ENCODE assay signal across 15 mouse cellular contexts in the genomic region with DNA sequence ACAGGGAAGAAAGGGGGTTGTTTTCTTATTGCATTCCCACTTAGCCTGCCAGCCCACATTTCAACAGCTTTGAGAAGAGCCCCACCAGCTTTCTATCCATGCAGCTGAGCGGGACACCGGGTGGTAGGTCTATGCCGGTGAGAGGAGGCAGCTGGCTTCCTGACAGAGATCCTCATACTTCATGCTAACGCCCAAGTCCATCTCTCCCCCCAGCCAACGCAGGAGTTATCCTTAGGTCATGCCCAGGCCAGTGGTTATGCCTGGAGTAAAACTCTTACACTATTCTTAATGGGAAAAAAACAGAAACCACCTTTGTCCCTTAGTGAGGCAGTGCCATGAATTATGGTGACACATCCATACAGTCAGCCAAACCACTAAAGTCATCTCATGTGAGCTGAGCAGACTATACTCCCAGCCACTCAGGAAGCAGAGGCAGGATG.
A peak's percentile ranks its signal among the peaks of the same experiment; 100 is the strongest.
DNase-seq lines count a peak whose midpoint lies in the region; TF ChIP-seq lines count a peak whose summit lies in the region.
"Had no signal": no experiment of that assay in that cellular context is flagged by ENCODE, and none has a peak within 500 bp of the region (broad histone marks: within the 10 kb centered on the region; RNA-seq: fewer than 3 reads in every experiment).

No protein-coding gene starts in this region.

- no peak overlapping the region for H3K27ac ChIP-seq in layer of hippocampus, adult 2 months
- H3K27ac ChIP-seq: hindbrain, postnatal 0 days; neural tube, embryonic 13.5 days had no signal

- no peak overlapping the region for H3K4me3 ChIP-seq in layer of hippocampus, adult 2 months
- H3K4me3 ChIP-seq: neural tube, embryonic 13.5 days had no signal

- DNase-seq in heart, adult 9 months (ENCODE audit: low spot score in 2 of 2), result peak; percentile 39 to 49
- no peak for DNase-seq in heart, postnatal 25 days (ENCODE audit: low spot score)
- DNase-seq in lung, postnatal 10 days, result peak; percentile 30
- no peak for DNase-seq in lung, adult 18-20 months
- DNase-seq in heart, postnatal 10 days, result peak; percentile 66 to 73
- DNase-seq in layer of hippocampus, adult 2 months (ENCODE audit: low spot score in 2 of 2), result no peak
- no peak for DNase-seq in thymus, postnatal 25 days
- DNase-seq in cerebellum, postnatal 14 days, result no peak
- DNase-seq: adrenal gland, postnatal 14 days; cerebellum, adult 9-11 months; forebrain, postnatal 0 days; liver, postnatal 0 days; right cerebral cortex, postnatal 25 days had no signal

- intact Hi-C loops in heart, postnatal 25 days (cut with DNase I), result no loop called here
- intact Hi-C loops in heart, postnatal 10 days (cut with DNase I), result no loop called here

- TF ChIP-seq CTCF in layer of hippocampus, adult 2 months (conservative IDR thresholded peaks at IDR 0.05), result no peak

Comparison
In these comparisons a context has a peak if more than half of its experiments do, and no peak if none do; other contexts are left out.
1. DNase-seq: peak in heart, adult 9 months (2 of 2), lung, postnatal 10 days (single experiment) and heart, postnatal 10 days (2 of 2); none in heart, postnatal 25 days (single experiment), lung, adult 18-20 months (0 of 2), layer of hippocampus, adult 2 months (0 of 2), thymus, postnatal 25 days (single experiment) and cerebellum, postnatal 14 days (0 of 2).